In genomic region chr3:131602995-131603414, GRCm38 (mm10) we compare ENCODE assay signal across 16 mouse cellular contexts. TPM values are rescaled to one million over a fixed set of nuclear protein-coding genes. Genes with fewer than 3 reads are reported as not detected.
A peak's percentile ranks its signal among the peaks of the same experiment; 100 is the strongest.
DNase-seq lines count a peak whose midpoint lies in the region; ATAC-seq lines count a peak whose summit lies in the region.
"Had no signal": no experiment of that assay in that cellular context is flagged by ENCODE, and none has a peak within 500 bp of the region (broad histone marks: within the 10 kb centered on the region; RNA-seq: fewer than 3 reads in every experiment).

No protein-coding gene starts in this region.

- 72% methylated on average over 4 of the region's 4 CpGs for WGBS in hindbrain, embryonic 13.5 days
- WGBS in hindbrain, embryonic 14.5 days, result 74% methylated on average over 4 of the region's 4 CpGs
- WGBS in midbrain, embryonic 13.5 days, result 75% methylated on average over 4 of the region's 4 CpGs
- WGBS in midbrain, embryonic 10.5 days, result 91% methylated on average over 4 of the region's 4 CpGs
- WGBS in forebrain, embryonic 15.5 days, result 44% methylated on average over 4 of the region's 4 CpGs
- WGBS in limb, embryonic 13.5 days, result 27% methylated on average over 4 of the region's 4 CpGs

- ATAC-seq in hindbrain, embryonic 13.5 days (ENCODE audit: low FRiP score), result 0 out of 2 replicates have a peak, but pooled peaks have one; percentile 21
- ATAC-seq in hindbrain, embryonic 14.5 days (ENCODE audit: low FRiP score), result no peak
- peak; percentile 48; the same call in 1 of the 2 replicates for ATAC-seq in midbrain, embryonic 13.5 days
- ATAC-seq in forebrain, embryonic 15.5 days (replicated peaks), result peak; percentile 69
- ATAC-seq in limb, embryonic 13.5 days (ENCODE audit: low FRiP score, low read depth), result peak; percentile 32; the same call in 1 of the 2 replicates

- no peak overlapping the region for H3K9ac ChIP-seq in hindbrain, embryonic 13.5 days
- no peak overlapping the region for H3K9ac ChIP-seq in hindbrain, embryonic 14.5 days
- no peak overlapping the region for H3K9ac ChIP-seq in midbrain, embryonic 13.5 days (replicated peaks)
- H3K9ac ChIP-seq in forebrain, embryonic 15.5 days (replicated peaks), result no peak overlapping the region
- H3K9ac ChIP-seq in limb, embryonic 13.5 days, result no peak overlapping the region

- no peak overlapping the region for H3K4me2 ChIP-seq in hindbrain, embryonic 13.5 days
- no peak overlapping the region for H3K4me2 ChIP-seq in hindbrain, embryonic 14.5 days (replicated peaks)
- H3K4me2 ChIP-seq in midbrain, embryonic 13.5 days (replicated peaks), result no peak overlapping the region
- no peak overlapping the region for H3K4me2 ChIP-seq in forebrain, embryonic 15.5 days (replicated peaks)
- H3K4me2 ChIP-seq in limb, embryonic 13.5 days (replicated peaks), result no peak overlapping the region
- H3K4me2 ChIP-seq: heart, embryonic 11.5 days had no signal

- H3K27me3 ChIP-seq in hindbrain, embryonic 13.5 days, result no peaks in the 10 kb centered on the region
- no peaks in the 10 kb centered on the region for H3K27me3 ChIP-seq in hindbrain, embryonic 14.5 days (ENCODE audit: control insufficient read depth, insufficient read depth, low read length)
- H3K27me3 ChIP-seq in midbrain, embryonic 13.5 days, result no peaks in the 10 kb centered on the region
- H3K27me3 ChIP-seq in midbrain, embryonic 10.5 days (ENCODE audit: low read depth, poor library complexity, severe bottlenecking), result no peaks in the 10 kb centered on the region
- H3K27me3 ChIP-seq in forebrain, embryonic 15.5 days, result no peaks in the 10 kb centered on the region
- no peaks in the 10 kb centered on the region for H3K27me3 ChIP-seq in limb, embryonic 13.5 days

- H3K4me1 ChIP-seq in hindbrain, embryonic 13.5 days (replicated peaks), result no peaks in the 10 kb centered on the region
- no peaks in the 10 kb centered on the region for H3K4me1 ChIP-seq in hindbrain, embryonic 14.5 days (replicated peaks; ENCODE audit: control insufficient read depth, insufficient read depth, low read length)
- H3K4me1 ChIP-seq in midbrain, embryonic 13.5 days (replicated peaks), result no peaks in the 10 kb centered on the region
- no peaks in the 10 kb centered on the region for H3K4me1 ChIP-seq in midbrain, embryonic 10.5 days
- peaks cover 3% of the 10 kb centered on the region for H3K4me1 ChIP-seq in forebrain, embryonic 15.5 days
- peaks cover 4% of the 10 kb centered on the region for H3K4me1 ChIP-seq in limb, embryonic 13.5 days

- intact Hi-C loops in heart, postnatal 10 days (cut with DNase I), result no loop called here

- peaks cover 53% of the 10 kb centered on the region for H3K36me3 ChIP-seq in hindbrain, embryonic 13.5 days
- H3K36me3 ChIP-seq in hindbrain, embryonic 14.5 days (replicated peaks; ENCODE audit: control insufficient read depth, insufficient read depth), result peaks cover 48% of the 10 kb centered on the region
- peaks cover 56% of the 10 kb centered on the region for H3K36me3 ChIP-seq in midbrain, embryonic 13.5 days
- peaks cover 50% of the 10 kb centered on the region for H3K36me3 ChIP-seq in midbrain, embryonic 10.5 days
- H3K36me3 ChIP-seq in forebrain, embryonic 15.5 days, result peaks cover 30% of the 10 kb centered on the region
- peaks cover 64% of the 10 kb centered on the region for H3K36me3 ChIP-seq in limb, embryonic 13.5 days

- no peak overlapping the region for H3K27ac ChIP-seq in hindbrain, embryonic 13.5 days
- no peak overlapping the region for H3K27ac ChIP-seq in hindbrain, embryonic 14.5 days
- H3K27ac ChIP-seq in midbrain, embryonic 13.5 days, result no peak overlapping the region
- no peak overlapping the region for H3K27ac ChIP-seq in midbrain, embryonic 10.5 days (replicated peaks)
- H3K27ac ChIP-seq in forebrain, embryonic 15.5 days (replicated peaks), result no peak overlapping the region
- H3K27ac ChIP-seq in limb, embryonic 13.5 days, result no peak overlapping the region

- H3K9me3 ChIP-seq in hindbrain, embryonic 13.5 days, result no peaks in the 10 kb centered on the region
- no peaks in the 10 kb centered on the region for H3K9me3 ChIP-seq in hindbrain, embryonic 14.5 days (ENCODE audit: control insufficient read depth, low read length)
- no peaks in the 10 kb centered on the region for H3K9me3 ChIP-seq in midbrain, embryonic 13.5 days
- H3K9me3 ChIP-seq in midbrain, embryonic 10.5 days (replicated peaks), result no peaks in the 10 kb centered on the region
- no peaks in the 10 kb centered on the region for H3K9me3 ChIP-seq in forebrain, embryonic 15.5 days
- H3K9me3 ChIP-seq in limb, embryonic 13.5 days, result no peaks in the 10 kb centered on the region

- no peak for DNase-seq in hindbrain, embryonic 14.5 days (ENCODE audit: low spot score)
- DNase-seq in midbrain, embryonic 10.5 days (ENCODE audit: low spot score), result no peak
- DNase-seq in heart, postnatal 10 days, result no peak
- DNase-seq in testis, postnatal 10 days (ENCODE audit: low spot score), result no peak
- DNase-seq: cerebellum, adult 18-20 months; gastrocnemius, postnatal 36 days; heart, postnatal 4 days; kidney, postnatal 14 days; lung, postnatal 4 days; midbrain, embryonic 14.5 days; thymus, postnatal 14 days had no signal

- H3K4me3 ChIP-seq in hindbrain, embryonic 13.5 days, result no peak overlapping the region
- H3K4me3 ChIP-seq in hindbrain, embryonic 14.5 days (replicated peaks; ENCODE audit: low read length), result no peak overlapping the region
- H3K4me3 ChIP-seq in midbrain, embryonic 13.5 days (replicated peaks), result no peak overlapping the region
- no peak overlapping the region for H3K4me3 ChIP-seq in midbrain, embryonic 10.5 days
- no peak overlapping the region for H3K4me3 ChIP-seq in forebrain, embryonic 15.5 days
- H3K4me3 ChIP-seq in limb, embryonic 13.5 days, result no peak overlapping the region

RNA-seq across cellular contexts. Expression of gene Papss1, which starts 38.4 kb away (rescaled TPM):
- polyA plus RNA-seq in hindbrain, embryonic 13.5 days (2015; fragmentation: Nextera tagmentation; extraction: Ambion mirVana), result 115 and 116 TPM in 2 replicates
- 130 and 145 TPM in 2 replicates for polyA plus RNA-seq in hindbrain, embryonic 14.5 days (2014; fragmentation: Nextera tagmentation; extraction: Ambion mirVana)
- polyA plus RNA-seq in midbrain, embryonic 13.5 days (2015; fragmentation: Nextera tagmentation; extraction: Ambion mirVana), result 101 TPM in 2 replicates
- 58.7 and 66.4 TPM in 2 replicates for polyA plus RNA-seq in midbrain, embryonic 10.5 days (2016; fragmentation: Nextera tagmentation; extraction: Ambion mirVana)
- polyA plus RNA-seq in forebrain, embryonic 15.5 days (2015; fragmentation: Nextera tagmentation; extraction: Ambion mirVana), result 123 and 126 TPM in 2 replicates
- 148 and 152 TPM in 2 replicates for polyA plus RNA-seq in limb, embryonic 13.5 days (2015; fragmentation: Nextera tagmentation; extraction: Ambion mirVana)
- total RNA-seq in heart, postnatal 10 days (2021), result 10 to 100 TPM; 26.3 to 27.0 TPM
